Mouse (Mus musculus) heart, postnatal 0 days (tissue): ENCODE results near the gene Fbxo5. TPM values are rescaled to one million over a fixed set of nuclear protein-coding genes. Genes with fewer than 3 reads are reported as not detected.
A peak's percentile ranks its signal among the peaks of the same experiment; 100 is the strongest.

Experiments used
- ATAC-seq: fragments of 200-750 bp; cut with Nextera tagmentation; 2 replicates; pipeline ENCODE4 v1.8.0; 2017; ENCODE audit warnings: low read depth, moderate number of reproducible peaks, moderate library complexity; ENCODE audit not compliant: insufficient read depth
- DNase-seq: peaks from one replicate; pipeline ENCODE4 v3.0.0-alpha.2; 2016; ENCODE audit warnings: low spot score
- H3K27ac ChIP-seq: fragments of 300-500 bp; sonication (generic); 2 replicates; pipeline ENCODE4 v1.5.1; 2014; ENCODE audit warnings: low read depth, mild to moderate bottlenecking
- H3K27me3 ChIP-seq: fragments of 300-500 bp; sonication (generic); 2 replicates; pipeline ENCODE4 v1.6.1; 2014; ENCODE audit warnings: low read length, mixed read lengths; ENCODE audit not compliant: control insufficient read depth, insufficient read depth
- H3K36me3 ChIP-seq: fragments of 300-500 bp; sonication (generic); replicated peaks from 2 replicates; pipeline ENCODE4 v1.6.1; 2014; ENCODE audit warnings: low read length, mixed read lengths; ENCODE audit not compliant: control insufficient read depth, insufficient read depth
- H3K4me1 ChIP-seq: fragments of 300-500 bp; sonication (generic); 2 replicates; pipeline ENCODE4 v1.6.1; 2014; ENCODE audit warnings: antibody characterized with exemption; ENCODE audit not compliant: control insufficient read depth, insufficient read depth
- H3K4me2 ChIP-seq: fragments of 300-500 bp; sonication (generic); 2 replicates; pipeline ENCODE4 v1.6.1; 2014; ENCODE audit warnings: low read depth, mild to moderate bottlenecking, low read length, moderate library complexity
- H3K4me3 ChIP-seq: fragments of 300-500 bp; sonication (generic); 2 replicates; pipeline ENCODE4 v1.5.1; 2014; ENCODE audit warnings: low read depth, low read length
- H3K9ac ChIP-seq: fragments of 300-500 bp; sonication (generic); replicated peaks from 2 replicates; pipeline ENCODE4 v1.6.1; 2014; ENCODE audit warnings: low read depth, low read length, mixed read lengths
- H3K9me3 ChIP-seq: fragments of 300-500 bp; sonication (generic); replicated peaks from 2 replicates; pipeline ENCODE4 v1.6.1; 2016; ENCODE audit warnings: low read length; ENCODE audit not compliant: control insufficient read depth
- CTCF ChIP-seq: IDR thresholded peaks from 2 replicates; pipeline ENCODE4 v1.5.1; 2016; ENCODE audit warnings: antibody characterized with exemption, control low read depth, low read depth
- EP300 ChIP-seq: IDR thresholded peaks from 2 replicates; pipeline ENCODE4 v1.6.1; 2016; ENCODE audit warnings: antibody characterized with exemption, low read depth
- WGBS: fragments of 180-500 bp; shearing (Covaris S2); extraction: QIAGEN DNeasy Blood & Tissue Kit; methylation state at CpG from one replicate; pipeline ENCODE4 v1.1.7; 2014; 5-methylcytosine and 5-hydroxymethylcytosine counted together
- polyA plus RNA-seq: library from polyadenylated mRNA; unstranded; fragments of >200 nt; fragmentation: Nextera tagmentation; extraction: Ambion mirVana; gene quantifications from 2 replicates; pipeline ENCODE4 v1.2.1, GENCODE M21; 2015
- total RNA-seq: library from RNA; depleted of rRNA; stranded (reverse); fragments of >200 nt; gene quantifications from 2 replicates; pipeline ENCODE4 v1.2.3, GENCODE M21; 2014; ENCODE audit warnings: low replicate concordance; rRNA removed

The Fbxo5 gene
- total and polyA plus RNA-seq, 2 experiments from 2014 or later, result 11.0 to 12.7 TPM

GRCm38 (mm10) chr10:5803739-5804138, 1.7 kb downstream of the Fbxo5 start:
- Histone ChIP-seq H3K4me2 (peak overlapping the region; percentile 99), H3K9me3 (no peaks in the 10 kb centered on the region), H3K27ac (no peak overlapping the region), H3K4me3 (peak overlapping the region; percentile 77), H3K27me3 (no peaks in the 10 kb centered on the region), H3K36me3 (peaks cover 29% of the 10 kb centered on the region), H3K4me1 (peaks cover 19% of the 10 kb centered on the region), H3K9ac (peak overlapping the region; percentile 30)
- TF ChIP-seq EP300, result no peak
- no peak for TF ChIP-seq CTCF
- ATAC-seq, result no peak
- 3% methylated on average over 1 of the region's 1 CpGs for WGBS
- DNase-seq, result no peak

- Histone ChIP-seq H3K9me3 (no peaks in the 10 kb centered on the region), H3K4me2 (peak overlapping the region; percentile 99), H3K4me3 (peak overlapping the region; percentile 77), H3K4me1 (peaks cover 19% of the 10 kb centered on the region), H3K36me3 (peaks cover 37% of the 10 kb centered on the region), H3K27ac (no peak overlapping the region), H3K9ac (no peak overlapping the region), H3K27me3 (no peaks in the 10 kb centered on the region)
- no peak for ATAC-seq
- TF ChIP-seq EP300, result no peak
- TF ChIP-seq CTCF, result no peak
- WGBS, result 23% methylated on average over 6 of the region's 6 CpGs
- no peak for DNase-seq
These were observed 2.5 kb downstream of the Fbxo5 start for GRCm38 (mm10) chr10:5802866-5803265.

- peaks cover 39% of the 10 kb centered on the region for H3K36me3 ChIP-seq
- no peak overlapping the region for H3K9ac ChIP-seq
- H3K4me2 ChIP-seq, result no peak overlapping the region
- peaks cover 14% of the 10 kb centered on the region for H3K4me1 ChIP-seq
- peak; percentile 26 for DNase-seq
- H3K27me3 ChIP-seq, result no peaks in the 10 kb centered on the region
- 98% methylated on average over 1 of the region's 1 CpGs for WGBS
- H3K4me3 ChIP-seq, result no peak overlapping the region
- no peak for ATAC-seq
- no peaks in the 10 kb centered on the region for H3K9me3 ChIP-seq
- no peak overlapping the region for H3K27ac ChIP-seq
- TF ChIP-seq CTCF (peak; percentile 48), EP300 (no peak)
These were observed 4.9 kb downstream of the Fbxo5 start for GRCm38 (mm10) chr10:5800490-5800889.

GRCm38 (mm10) chr10:5798069-5798468, 7.3 kb downstream of the Fbxo5 start:
- 87% methylated on average over 4 of the region's 4 CpGs for WGBS
- H3K9ac ChIP-seq, result no peak overlapping the region
- H3K4me1 ChIP-seq, result peaks cover 5% of the 10 kb centered on the region; the same call in 1 of the 2 replicates
- ATAC-seq (no peak), DNase-seq (no peak)
- H3K27me3 ChIP-seq, result no peaks in the 10 kb centered on the region
- no peak overlapping the region for H3K27ac ChIP-seq
- H3K4me3 ChIP-seq, result no peak overlapping the region
- no peak overlapping the region for H3K4me2 ChIP-seq
- no peaks in the 10 kb centered on the region for H3K9me3 ChIP-seq
- no peak for TF ChIP-seq EP300
- TF ChIP-seq CTCF, result no peak
- peaks cover 39% of the 10 kb centered on the region for H3K36me3 ChIP-seq

- DNase-seq, result no peak
- H3K27ac ChIP-seq, result no peak overlapping the region
- H3K36me3 ChIP-seq, result no peaks in the 10 kb centered on the region
- peak; percentile 63 for TF ChIP-seq CTCF
- no peak for TF ChIP-seq EP300
- WGBS, result 17% methylated on average over 12 of the region's 12 CpGs
- H3K27me3 ChIP-seq, result no peaks in the 10 kb centered on the region
- H3K4me2 ChIP-seq, result no peak overlapping the region
- H3K9ac ChIP-seq, result no peak overlapping the region
- H3K4me3 ChIP-seq, result no peak overlapping the region
- no peaks in the 10 kb centered on the region for H3K4me1 ChIP-seq
- ATAC-seq, result no peak
- no peaks in the 10 kb centered on the region for H3K9me3 ChIP-seq
These were observed 14.7 kb downstream of the Fbxo5 start for GRCm38 (mm10) chr10:5790657-5791056.

GRCm38 (mm10) chr10:5786923-5787322, 18.5 kb downstream of the Fbxo5 start:
- ATAC-seq (no peak), DNase-seq (no peak)
- no peaks in the 10 kb centered on the region for H3K4me1 ChIP-seq
- no peaks in the 10 kb centered on the region for H3K27me3 ChIP-seq
- H3K4me2 ChIP-seq, result no peak overlapping the region
- H3K4me3 ChIP-seq, result no peak overlapping the region
- no peak overlapping the region for H3K9ac ChIP-seq
- no peaks in the 10 kb centered on the region for H3K9me3 ChIP-seq
- 6% methylated on average over 4 of the region's 4 CpGs for WGBS
- no peaks in the 10 kb centered on the region for H3K36me3 ChIP-seq
- TF ChIP-seq CTCF, result peak; percentile 77
- no peak for TF ChIP-seq EP300
- no peak overlapping the region for H3K27ac ChIP-seq

Other genes starting within 250 kb of the Fbxo5 start
- 5.3 and 6.1 TPM in 2 replicates for gene Myct1, start 211.8 kb downstream of the Fbxo5 start, total RNA-seq
- gene Myct1, start 211.8 kb downstream of the Fbxo5 start, polyA plus RNA-seq, result 8.9 and 9.2 TPM in 2 replicates
- 0.84 TPM in 1 of 2 replicates, not detected in the other for gene Vip, start 166.4 kb downstream of the Fbxo5 start, total RNA-seq
- gene Vip, start 166.4 kb downstream of the Fbxo5 start, polyA plus RNA-seq, result 0.07 TPM in 1 of 2 replicates, not detected in the other
- gene Mtrf1l, start 18.3 kb upstream of the Fbxo5 start, total RNA-seq, result 12.9 and 15.6 TPM in 2 replicates
- 9.5 and 11.4 TPM in 2 replicates for gene Mtrf1l, start 18.3 kb upstream of the Fbxo5 start, polyA plus RNA-seq
- 0.34 and 0.39 TPM in 2 replicates for gene Rgs17, start 116.8 kb upstream of the Fbxo5 start, total RNA-seq
- gene Rgs17, start 116.8 kb upstream of the Fbxo5 start, polyA plus RNA-seq, result 0.45 and 0.67 TPM in 2 replicates